Comparison of ENCODE assay signal across 16 mouse cellular contexts in the genomic region with DNA sequence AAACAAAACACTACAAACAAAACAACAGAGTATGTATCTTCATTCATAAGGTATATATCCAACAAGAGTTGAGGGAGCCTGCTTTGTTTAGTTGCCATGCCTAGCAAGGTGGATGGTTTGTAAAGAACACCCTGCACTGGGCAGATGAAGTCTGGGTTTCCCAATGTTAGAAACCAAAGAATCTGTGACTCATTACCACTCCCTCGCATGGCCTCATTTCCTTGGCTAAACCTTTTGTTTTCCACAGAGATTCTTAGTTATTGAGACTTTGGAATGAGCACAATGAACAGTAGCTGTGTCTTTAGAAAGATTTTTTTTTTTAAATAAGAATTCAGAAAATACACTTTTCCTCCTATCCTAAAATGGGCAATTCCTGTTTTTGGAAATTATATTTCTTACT.
A peak's percentile ranks its signal among the peaks of the same experiment; 100 is the strongest.
DNase-seq lines count a peak whose midpoint lies in the region.
"Had no signal": no experiment of that assay in that cellular context is flagged by ENCODE, and none has a peak within 500 bp of the region (broad histone marks: within the 10 kb centered on the region; RNA-seq: fewer than 3 reads in every experiment).

No protein-coding gene starts in this region.

- DNase-seq in 3134 (ENCODE audit: extremely low read depth, insufficient read length, low spot score) (peak; percentile 51), 416B (ENCODE audit: low read depth) (peak; percentile 67), NIH3T3 (ENCODE audit: low read depth) (peak; percentile 80)
- peak; percentile 54 for DNase-seq in fibroblast of lung, adult 2 months (ENCODE audit: low read depth)
- no peak for DNase-seq in left cerebral cortex, postnatal 36 days (ENCODE audit: low spot score in 2 of 2)
- DNase-seq in gastrocnemius, postnatal 25 days = no peak
- DNase-seq in gastrocnemius, postnatal 10 days = no peak
- DNase-seq: adrenal gland, adult 2 months; adrenal gland, postnatal 25 days; cerebellum, adult 2 months; cerebellum, postnatal 14 days; embryo, embryonic 11 days; gastrocnemius, postnatal 36 days; heart, adult 18-20 months; heart, postnatal 14 days; kidney, adult 18-20 months had no signal

- intact Hi-C loops in left cerebral cortex, postnatal 36 days (cut with DNase I) = loop anchor here (5.0 to 10.0 kb wide), 2 partner anchors 236 to 653 kb away; a partner anchor contains a TSS

Comparison
In these comparisons a context has a peak if more than half of its experiments do, and no peak if none do; other contexts are left out.
1. DNase-seq: peak in 3134 (single experiment), 416B (single experiment), NIH3T3 (single experiment) and fibroblast of lung, adult 2 months (single experiment); none in left cerebral cortex, postnatal 36 days (0 of 2), gastrocnemius, postnatal 25 days (single experiment) and gastrocnemius, postnatal 10 days (single experiment).